Mouse (Mus musculus): ENCODE measurements around the gene 6030408B16Rik. TPM values are rescaled to one million over a fixed set of nuclear protein-coding genes. Genes with fewer than 3 reads are reported as not detected.
A peak's percentile ranks its signal among the peaks of the same experiment; 100 is the strongest.
"Not testable (repeated sequence)": the region's sequence is repeated elsewhere in the genome, so short reads cannot be mapped to it uniquely, and the experiment has no call there.

6030408B16Rik gene
- total RNA-seq, 2 experiments from 2014 or later, result 0.56 TPM; not detected in 1

- no peak for DNase-seq
- intact Hi-C loops (cut with DNase I), result no loop called here
These were observed 26.1 kb downstream of the 6030408B16Rik start for GRCm38 (mm10) chr15:101318889-101319765.

DNA sequence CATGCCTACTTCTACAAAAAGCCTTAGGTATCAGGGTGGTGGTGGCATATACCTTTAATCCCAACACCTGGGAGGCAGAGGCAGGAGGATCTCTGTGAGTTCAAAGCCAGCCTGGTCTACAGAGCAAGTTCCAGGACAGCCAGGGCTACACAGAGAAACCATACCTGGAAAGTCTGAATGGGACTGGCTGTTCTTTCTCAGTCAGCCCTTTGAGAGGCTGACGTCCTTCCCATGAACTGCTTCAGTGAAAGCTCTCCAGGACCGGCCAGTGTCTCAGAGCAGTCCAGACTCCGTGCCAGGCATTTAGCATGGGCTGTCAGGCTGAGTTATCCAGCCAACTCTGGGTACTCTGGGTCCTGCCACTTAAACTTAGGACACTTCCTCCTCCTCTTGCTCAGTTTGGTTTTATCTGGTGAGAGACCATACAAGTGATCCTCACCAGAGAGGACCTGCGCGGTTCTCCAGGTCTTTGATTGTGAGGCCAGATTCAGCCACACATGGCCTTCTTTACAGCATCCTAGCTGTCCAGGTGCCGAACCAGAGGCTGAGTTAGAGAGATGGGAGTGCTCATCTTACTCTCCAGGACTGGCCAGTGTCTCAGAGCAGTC is 27.1 kb downstream of the 6030408B16Rik start:
- no peak for DNase-seq
- intact Hi-C loops (cut with DNase I), result no loop called here

GRCm38 (mm10) chr15:101320618-101321041 is 27.6 kb downstream of the 6030408B16Rik start:
- intact Hi-C loops (cut with DNase I), result no loop called here
- DNase-seq, result no peak

- intact Hi-C loops (cut with DNase I), result no loop called here
- DNase-seq, result no peak
These were observed 28.1 kb downstream of the 6030408B16Rik start for GRCm38 (mm10) chr15:101321126-101321525.

DNA sequence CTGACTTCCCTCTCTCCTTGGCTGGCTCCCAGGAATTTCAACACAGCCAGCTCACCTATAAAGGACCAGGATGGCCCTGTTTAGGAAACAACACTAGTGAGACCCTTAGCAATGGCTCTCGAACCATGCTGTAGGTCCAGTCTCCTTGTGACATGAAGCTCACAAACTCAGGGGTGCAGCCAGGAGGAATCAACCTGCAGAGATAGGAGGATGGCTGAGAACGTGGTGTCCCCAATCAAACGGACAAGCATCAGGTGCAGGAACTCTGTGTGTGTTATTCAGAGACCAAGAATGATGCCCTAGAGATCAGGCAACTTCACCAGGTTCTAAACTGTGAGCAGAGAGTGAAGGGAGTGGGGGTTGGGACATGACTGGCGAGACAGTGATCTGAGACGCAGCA is 29.1 kb downstream of the 6030408B16Rik start:
- no peak for DNase-seq
- intact Hi-C loops (cut with DNase I), result no loop called here

DNA sequence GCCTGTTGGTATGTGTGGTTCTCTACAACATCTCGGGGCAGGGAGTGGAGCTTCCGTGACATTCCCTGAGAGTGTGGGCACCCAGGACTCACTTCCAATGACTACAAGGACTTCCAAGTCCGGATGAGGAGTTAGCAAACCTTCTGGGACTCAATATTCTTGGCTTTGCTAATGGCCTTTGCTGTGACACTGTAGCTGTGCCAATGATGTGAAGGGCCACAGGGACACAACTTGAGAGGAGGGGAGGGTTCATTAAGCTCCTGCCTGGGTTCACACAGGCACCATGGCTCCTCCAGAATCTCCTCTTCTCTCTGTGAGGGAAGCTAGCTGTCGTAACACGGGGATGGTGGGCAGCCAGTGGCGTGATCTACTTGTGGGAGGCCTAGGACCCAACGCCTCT is 29.6 kb downstream of the 6030408B16Rik start:
- intact Hi-C loops (cut with DNase I), result no loop called here
- no peak for DNase-seq

GRCm38 (mm10) chr15:101323511-101323910 is 30.5 kb downstream of the 6030408B16Rik start:
- DNase-seq, result no peak
- intact Hi-C loops (cut with DNase I), result no loop called here

- DNase-seq; intact Hi-C loops (cut with DNase I): not testable (repeated sequence)
These were observed 31.4 kb downstream of the 6030408B16Rik start for GRCm38 (mm10) chr15:101324409-101324808.

GRCm38 (mm10) chr15:101325991-101326534 is 33.1 kb downstream of the 6030408B16Rik start:
- DNase-seq, result no peak
- intact Hi-C loops (cut with DNase I), result loop anchor here (5.0 kb wide), 1 partner anchor 656 kb away; no protein-coding TSS in a partner anchor

GRCm38 (mm10) chr15:101327282-101327681 is 34.3 kb downstream of the 6030408B16Rik start:
- peak; percentile 89 for DNase-seq
- intact Hi-C loops (cut with DNase I), result loop anchor here (5.0 kb wide), 1 partner anchor 655 kb away; no protein-coding TSS in a partner anchor

DNA sequence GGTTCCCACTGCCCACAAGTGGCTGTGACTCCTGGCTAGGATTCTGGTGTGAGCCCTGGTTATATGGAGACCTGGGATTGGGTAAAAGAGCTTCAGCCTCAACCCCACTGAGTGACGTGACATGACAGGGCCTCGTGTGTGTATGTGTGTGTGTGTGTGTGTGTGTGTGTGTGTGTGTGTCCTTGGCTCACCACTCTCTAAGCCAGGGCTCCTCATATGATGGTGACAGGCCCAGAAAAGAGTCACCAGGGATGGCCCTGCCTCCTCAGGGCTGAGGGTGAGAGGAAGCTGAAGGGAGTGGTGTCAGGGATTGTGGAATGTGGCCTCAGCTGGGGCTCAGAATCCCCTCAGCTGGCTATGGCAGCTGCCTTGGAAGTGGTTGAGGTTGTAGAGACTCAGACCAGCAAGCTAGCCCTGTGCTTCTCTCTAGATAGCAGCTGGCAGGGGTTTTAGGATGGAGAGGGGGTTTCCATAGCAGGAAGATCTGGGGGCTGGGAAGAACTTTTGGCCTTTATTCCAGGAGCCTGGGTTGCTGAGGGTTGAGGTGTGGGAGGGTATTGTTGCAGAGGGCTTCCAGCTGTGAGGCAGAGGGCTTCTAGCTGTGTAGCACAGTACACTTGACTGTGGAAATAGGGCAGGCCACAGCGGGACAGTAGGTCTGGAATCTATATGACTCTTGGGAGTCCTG is 36.0 kb downstream of the 6030408B16Rik start:
- no peak for DNase-seq
- intact Hi-C loops (cut with DNase I), result loop anchor here (5.0 kb wide), 1 partner anchor 653 kb away; no protein-coding TSS in a partner anchor

DNA sequence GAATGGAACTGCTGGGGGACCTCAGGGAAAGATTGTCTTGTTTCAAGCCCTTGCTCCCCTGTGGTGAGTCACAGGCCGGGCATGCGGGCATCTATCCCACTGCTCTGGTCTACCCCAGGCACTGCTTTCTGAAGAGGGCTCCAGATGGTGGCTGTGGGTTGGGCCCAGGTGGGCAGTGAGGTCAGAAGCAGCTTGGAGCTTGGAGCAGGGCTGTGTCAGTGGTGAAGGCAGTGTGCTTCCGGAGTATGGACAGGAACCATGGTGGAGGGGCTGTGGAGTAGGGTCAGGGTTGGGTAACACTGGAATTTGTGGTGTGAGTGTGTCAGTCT is 36.5 kb downstream of the 6030408B16Rik start:
- no peak for DNase-seq
- intact Hi-C loops (cut with DNase I), result loop anchor here (5.0 kb wide), 1 partner anchor 653 kb away; no protein-coding TSS in a partner anchor

GRCm38 (mm10) chr15:101331090-101331489 is 38.1 kb downstream of the 6030408B16Rik start:
- DNase-seq, result no peak
- intact Hi-C loops (cut with DNase I), result no loop called here

- intact Hi-C loops (cut with DNase I), result no loop called here
These were observed 39.4 kb downstream of the 6030408B16Rik start for GRCm38 (mm10) chr15:101332370-101332769.

DNA sequence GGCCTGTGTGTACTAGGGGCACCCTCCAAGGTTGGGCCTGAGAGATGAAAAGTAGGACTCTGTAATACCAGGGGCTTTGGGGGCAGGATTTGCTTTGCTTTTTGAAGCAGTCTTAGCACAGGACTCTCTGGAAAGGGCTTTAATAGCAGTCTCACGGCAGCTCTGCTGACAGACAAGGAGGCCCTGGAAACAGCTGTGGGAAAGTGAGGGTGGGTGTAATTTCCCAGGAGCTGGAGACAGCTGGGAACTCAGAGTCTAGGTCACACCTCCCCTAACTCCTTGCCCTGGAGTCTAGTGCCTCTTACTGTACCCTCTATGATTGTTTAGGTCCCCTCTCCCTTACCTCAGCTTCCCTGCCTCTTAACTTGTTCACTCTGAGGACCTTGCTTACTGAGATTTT is 40.2 kb downstream of the 6030408B16Rik start:
- no peak for DNase-seq

More at GRCm38 (mm10) chr15:101332370-101332769, 39.4 kb downstream of the 6030408B16Rik start:
- no peak for DNase-seq

GRCm38 (mm10) chr15:101333648-101334047 is 40.6 kb downstream of the 6030408B16Rik start:
- intact Hi-C loops (cut with DNase I), result no loop called here
- no peak for DNase-seq

More for the DNA sequence above, 40.2 kb downstream of the 6030408B16Rik start:
- intact Hi-C loops (cut with DNase I), result no loop called here

DNA sequence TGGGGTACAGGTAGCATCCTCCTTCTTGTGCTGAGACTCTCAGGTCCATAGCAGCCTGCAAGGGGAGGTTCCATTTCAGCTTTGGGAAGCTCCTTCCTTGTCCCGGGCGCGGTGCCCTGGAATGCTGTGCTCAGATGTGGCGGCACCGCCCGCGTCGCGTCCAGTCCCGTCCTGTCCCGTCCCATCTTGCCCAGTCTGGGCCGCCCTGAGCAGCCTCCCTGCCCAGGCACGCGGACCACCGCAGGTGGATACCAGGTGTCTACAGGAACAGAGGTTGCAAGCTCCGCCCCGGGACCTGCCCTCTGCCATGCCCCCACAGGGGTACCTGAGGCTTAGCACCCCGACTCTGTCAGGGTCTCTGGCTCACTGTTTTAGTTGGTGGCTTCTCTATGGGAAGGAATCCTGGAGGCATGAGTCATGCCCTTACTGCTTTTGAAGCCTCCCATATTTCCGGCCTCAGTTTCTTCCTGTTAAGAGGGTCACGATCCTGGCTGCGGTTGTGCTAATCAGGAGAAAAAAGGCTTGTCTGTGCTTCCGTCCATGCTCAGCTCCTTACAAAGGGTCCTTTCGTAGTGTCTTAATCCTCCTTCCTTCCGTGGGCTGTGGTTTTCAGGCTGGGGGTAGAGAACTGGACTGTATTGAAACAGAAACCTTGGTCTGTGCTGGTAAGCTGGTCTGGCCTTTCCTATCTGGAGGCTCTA is 43.6 kb downstream of the 6030408B16Rik start:
- DNase-seq, result no peak
- intact Hi-C loops (cut with DNase I), result loop anchor here (5.0 kb wide), 4 partner anchors 186 to 731 kb away; no protein-coding TSS in a partner anchor

GRCm38 (mm10) chr15:101338359-101338758 is 45.3 kb downstream of the 6030408B16Rik start:
- no peak for DNase-seq
- intact Hi-C loops (cut with DNase I), result loop anchor here (5.0 kb wide), 4 partner anchors 184 to 729 kb away; no protein-coding TSS in a partner anchor

GRCm38 (mm10) chr15:101339537-101339936 is 46.5 kb downstream of the 6030408B16Rik start:
- DNase-seq, result peak; percentile 92
- intact Hi-C loops (cut with DNase I), result loop anchor here (5.0 kb wide), 4 partner anchors 183 to 728 kb away; no protein-coding TSS in a partner anchor
